Mouse (Mus musculus) gastrocnemius, postnatal 25 days (tissue): ENCODE data around the gene Atp6v0e. TPM values are rescaled to one million over a fixed set of nuclear protein-coding genes. Genes with fewer than 3 reads are reported as not detected.

Experiments used
- DNase-seq: peaks from one replicate; pipeline ENCODE4 v3.0.0; 2022
- total RNA-seq, 2 experiments: library from RNA; stranded (reverse); gene quantifications; 1 replicate in 1 of 2; 2 replicates in 1 of 2; pipeline ENCODE4 v1.2.3; 2021

Atp6v0e gene
- total RNA-seq, 2 experiments from 2014 or later: 29.7 to 43.1 TPM

- no peak for DNase-seq
Observed at GRCm38 (mm10) chr17:26686334-26687000, 23.4 kb downstream of the Atp6v0e start.

DNA sequence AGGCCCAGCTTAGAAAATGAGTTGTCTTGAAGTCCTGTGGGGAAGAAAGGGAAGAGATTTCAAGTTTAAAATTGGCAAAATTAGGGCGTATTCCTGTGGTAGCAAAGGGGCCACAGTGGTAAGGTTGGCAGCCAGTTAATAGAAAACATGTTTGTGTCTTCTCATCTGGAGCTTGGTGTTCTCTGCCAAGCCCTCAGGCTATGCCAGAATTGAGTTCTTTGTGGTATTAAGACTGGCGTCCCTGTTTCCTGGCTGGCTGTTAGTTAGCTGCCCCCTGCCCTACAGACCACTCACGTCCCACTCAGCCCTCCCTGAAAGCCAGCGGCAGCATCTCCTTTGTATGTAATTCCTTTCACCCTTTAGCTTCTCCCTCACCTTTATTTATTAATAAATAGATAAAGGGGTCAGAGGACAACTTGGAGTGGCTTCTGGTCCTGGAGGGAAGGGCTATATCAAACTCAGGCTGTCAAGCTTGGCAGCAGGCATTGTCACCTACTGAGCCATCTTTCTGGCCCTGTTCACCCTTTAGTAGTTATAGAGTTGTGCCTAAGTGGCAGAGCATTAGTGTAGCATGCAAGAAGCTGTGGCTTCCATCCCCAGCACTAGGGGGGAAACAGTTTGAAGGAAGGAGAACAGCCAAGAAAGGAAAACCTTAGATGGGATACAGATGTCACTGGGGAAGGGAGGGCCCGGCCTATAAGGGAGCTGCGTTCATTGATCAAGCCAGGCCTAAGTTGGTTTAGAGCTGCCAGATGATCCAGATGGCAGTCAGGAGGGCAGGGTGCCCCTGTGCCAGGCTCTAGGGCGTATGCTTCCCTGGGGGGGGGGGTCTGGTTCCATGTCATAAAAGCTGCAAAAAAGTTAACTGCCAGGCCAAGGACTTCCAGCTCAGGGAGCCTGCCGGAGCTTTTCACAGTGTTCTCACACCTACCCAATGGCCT, 26.0 kb downstream of the Atp6v0e start:
- no peak for DNase-seq

DNA sequence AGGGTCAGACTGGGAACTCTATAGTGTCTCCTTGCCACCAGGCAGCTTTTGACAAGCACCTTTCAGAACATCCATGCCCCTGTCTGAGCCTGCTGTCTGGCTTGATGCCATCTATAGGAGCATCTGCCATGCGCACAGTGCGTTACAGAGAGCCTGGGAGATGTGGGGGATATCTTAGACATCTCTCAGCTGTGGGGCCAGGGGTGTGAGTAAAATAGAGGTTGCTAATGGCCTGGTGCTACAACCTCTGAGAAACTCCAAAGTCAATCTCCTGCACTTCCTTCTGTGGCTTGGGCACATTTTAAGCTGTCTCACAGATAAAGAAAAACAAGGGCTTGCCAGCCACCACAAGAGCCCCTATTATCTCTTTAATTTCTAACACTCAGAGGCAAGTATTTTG, 26.8 kb downstream of the Atp6v0e start:
- no peak for DNase-seq

- DNase-seq: no peak
Observed at GRCm38 (mm10) chr17:26690236-26690635, 27.2 kb downstream of the Atp6v0e start.

DNA sequence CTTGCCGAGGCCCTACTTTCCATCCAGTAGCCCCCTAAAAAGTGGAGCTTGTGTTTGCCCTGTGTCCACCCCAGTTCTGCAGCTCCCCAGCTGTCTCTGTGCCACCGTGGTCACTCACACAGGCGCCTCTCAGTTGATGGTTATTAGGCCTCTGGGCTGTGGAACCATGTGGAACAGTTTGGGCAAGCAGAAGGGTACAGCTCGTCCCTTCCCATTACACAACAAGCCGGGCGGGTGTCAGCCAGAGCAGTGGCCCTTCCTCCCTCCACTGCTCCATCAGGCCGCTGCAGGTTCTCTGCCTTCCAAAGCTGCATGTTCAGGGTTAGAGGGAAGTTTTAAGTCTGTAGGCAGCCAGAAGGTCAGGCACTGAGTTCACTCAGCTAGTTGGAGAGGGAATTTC, 28.1 kb downstream of the Atp6v0e start:
- DNase-seq: peak; percentile 59

DNA sequence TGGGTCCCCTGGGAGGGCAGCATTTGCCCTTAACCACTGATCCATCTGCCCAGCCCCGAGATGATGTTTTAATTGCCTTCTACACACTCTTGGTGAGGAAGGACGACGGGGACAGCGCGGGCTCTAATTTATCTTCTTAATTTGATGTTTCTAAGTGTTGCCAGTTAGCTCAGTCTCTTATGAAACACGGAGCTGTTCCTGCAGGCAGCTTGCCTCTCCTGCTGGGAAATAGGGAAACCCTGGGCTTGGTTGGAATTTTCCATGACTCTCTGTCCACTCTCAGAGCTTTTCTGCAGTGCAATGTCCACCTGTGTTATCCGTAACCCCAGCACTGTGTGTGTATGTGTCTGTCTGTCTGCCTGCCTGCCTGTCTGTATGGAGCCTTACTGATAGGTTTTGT, 30.4 kb downstream of the Atp6v0e start:
- no peak for DNase-seq

- no peak for DNase-seq
Observed at GRCm38 (mm10) chr17:26694171-26694570, 31.1 kb downstream of the Atp6v0e start.

GRCm38 (mm10) chr17:26695193-26695592, 32.2 kb downstream of the Atp6v0e start:
- DNase-seq: no peak

- DNase-seq: no peak
Observed at GRCm38 (mm10) chr17:26698846-26699245, 35.8 kb downstream of the Atp6v0e start.

DNA sequence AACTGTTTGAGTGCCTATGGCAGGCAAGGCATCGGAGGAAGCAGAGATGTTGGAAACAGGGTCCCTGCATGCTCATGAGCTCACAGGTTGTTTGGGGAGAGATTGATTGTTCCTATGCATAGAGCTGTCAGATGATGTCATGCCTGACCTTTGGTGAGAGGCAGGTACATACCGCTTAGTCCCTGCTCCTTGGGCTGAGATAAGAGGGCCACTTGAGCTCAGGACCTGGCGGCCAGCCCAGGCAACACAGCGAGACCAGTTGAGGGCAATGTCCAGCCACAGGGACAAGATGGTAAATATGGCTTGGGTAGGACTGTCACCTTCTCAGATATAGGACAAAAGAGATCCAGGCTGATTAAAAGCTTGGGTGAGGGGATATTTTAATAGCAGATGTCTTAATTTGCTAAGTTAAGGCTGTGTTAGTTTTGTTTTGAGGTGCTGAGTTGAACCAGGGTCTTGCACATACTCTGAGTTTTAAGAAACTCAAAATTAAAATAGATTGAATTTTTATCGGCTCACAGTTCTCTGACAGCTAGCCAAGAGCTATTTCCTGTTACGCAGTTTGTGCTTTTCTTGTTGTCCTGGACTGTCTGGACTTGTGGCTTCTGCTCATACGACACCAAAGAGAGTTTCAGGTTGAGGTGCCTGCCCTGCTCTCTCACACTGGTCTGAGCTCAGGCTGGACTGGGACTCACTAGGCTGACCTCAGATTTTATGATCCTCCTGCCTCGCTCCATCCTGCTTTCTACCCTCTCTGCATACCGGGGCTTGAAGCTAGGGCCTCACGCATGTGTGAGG, 37.0 kb downstream of the Atp6v0e start:
- DNase-seq: peak; percentile 21

DNA sequence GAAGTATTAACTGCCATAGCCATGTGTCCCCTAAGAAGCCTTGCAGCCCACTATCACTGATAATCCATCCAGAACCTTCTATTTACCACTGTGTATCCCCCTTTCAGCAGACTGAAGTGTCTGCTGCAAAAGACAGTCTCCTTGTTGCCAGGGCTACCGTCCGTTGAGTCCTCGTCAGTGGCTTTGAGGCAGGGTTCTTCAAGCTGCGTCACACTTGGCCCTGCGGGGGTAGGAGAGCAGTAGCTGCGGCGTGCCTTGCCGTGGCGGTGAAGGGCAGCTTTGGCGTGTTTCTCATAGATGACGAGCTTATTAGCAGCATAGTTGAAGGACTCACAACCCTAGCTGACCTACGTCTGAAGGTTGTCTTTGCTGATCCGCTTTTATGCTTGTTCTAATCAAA, 38.5 kb downstream of the Atp6v0e start:
- DNase-seq: no peak

DNA sequence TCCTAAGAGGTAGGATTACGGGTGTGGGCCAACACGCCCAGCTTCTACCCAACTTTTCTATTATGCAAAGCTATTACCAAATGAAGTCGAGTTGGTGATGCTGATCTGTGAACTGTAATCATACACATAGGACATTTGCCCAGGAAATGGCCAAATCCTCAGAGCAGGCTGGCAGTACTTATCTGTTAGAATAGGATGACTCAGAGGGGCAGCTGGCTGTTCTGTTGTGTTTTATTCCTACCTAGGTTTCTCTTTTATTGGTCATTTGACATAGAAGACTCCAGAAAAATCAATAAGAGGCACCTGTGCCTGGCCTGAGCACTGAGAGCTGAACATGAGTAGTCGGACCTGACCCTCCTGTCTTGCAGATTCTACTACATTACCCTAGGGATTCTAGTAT, 39.6 kb downstream of the Atp6v0e start:
- DNase-seq: no peak

DNA sequence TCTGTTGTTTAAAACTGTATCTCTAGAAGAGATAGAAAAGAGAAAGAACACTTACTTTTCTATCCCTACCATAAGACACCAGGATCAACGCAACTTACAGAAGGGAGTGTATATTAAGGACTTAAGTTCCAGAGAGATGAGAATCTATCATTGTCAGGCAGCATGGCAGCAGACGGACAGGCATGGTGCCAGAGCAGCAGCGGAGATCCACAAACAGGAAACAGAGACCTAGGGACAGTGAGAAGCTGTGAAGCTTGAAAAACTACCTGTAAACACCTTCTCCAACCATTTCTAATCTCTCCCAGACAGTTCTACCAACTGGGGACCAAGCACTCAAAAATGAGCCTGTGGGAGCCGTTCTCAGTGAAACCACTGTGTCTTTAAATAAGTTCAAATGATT, 40.6 kb downstream of the Atp6v0e start:
- no peak for DNase-seq

- no peak for DNase-seq
Observed at GRCm38 (mm10) chr17:26705463-26706359, 42.7 kb downstream of the Atp6v0e start.

- no peak for DNase-seq
Observed at GRCm38 (mm10) chr17:26707066-26707465, 44.0 kb downstream of the Atp6v0e start.

GRCm38 (mm10) chr17:26708499-26708898, 45.5 kb downstream of the Atp6v0e start:
- no peak for DNase-seq

DNA sequence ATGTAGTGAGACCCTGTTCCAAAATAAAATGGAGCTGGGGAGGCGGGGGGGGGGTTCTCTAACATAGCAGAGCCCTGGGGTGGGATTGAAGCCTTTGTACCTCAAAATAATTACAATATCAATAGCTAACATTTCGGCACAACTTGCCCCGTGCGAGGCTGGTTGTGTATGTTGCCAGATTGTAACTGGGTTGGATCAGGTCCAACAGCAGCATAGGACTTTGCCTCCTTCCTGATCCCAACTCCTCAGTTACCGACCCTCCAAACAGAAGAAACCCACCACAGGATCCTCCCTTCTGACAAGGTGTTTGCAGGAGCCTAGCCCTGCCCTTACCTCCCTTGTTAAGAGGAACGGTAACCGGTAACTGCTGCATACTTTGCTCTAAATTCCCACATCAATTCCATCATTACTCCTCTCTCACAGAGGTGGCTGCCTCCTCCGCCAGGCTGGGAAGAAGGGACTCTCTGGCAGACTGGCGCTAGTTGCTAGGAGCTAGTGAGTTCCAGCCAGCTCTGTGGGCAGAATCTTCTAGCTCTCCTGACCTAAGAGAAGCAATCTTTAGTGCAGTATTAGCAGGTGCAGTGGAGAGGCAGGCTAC, 46.1 kb downstream of the Atp6v0e start:
- no peak for DNase-seq

DNA sequence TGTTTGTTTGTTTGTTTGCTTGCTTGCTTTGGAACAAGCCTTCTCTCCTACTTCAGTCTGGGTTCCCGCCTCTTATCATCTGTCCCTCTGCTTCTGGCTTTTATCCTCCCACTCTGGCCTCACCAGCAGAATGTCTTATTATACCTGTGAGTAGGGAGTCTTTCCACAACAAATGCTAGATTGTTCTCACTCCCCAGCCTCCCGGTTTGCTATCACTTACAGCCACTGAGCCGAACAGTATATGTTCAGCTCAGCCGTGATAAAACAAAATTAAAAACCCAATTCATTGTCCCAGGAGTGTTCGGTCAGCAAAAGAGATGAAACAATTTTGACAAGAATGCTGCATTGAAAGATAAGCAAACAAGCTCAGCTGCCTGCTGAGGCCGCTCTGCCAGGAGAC, 47.0 kb downstream of the Atp6v0e start:
- no peak for DNase-seq

GRCm38 (mm10) chr17:26715271-26715758, 52.3 kb downstream of the Atp6v0e start, which contains the start of gene Crebrf:
Gene Crebrf (plus strand): TSS chr17:26715650.
- peak; percentile 99 for DNase-seq

DNA sequence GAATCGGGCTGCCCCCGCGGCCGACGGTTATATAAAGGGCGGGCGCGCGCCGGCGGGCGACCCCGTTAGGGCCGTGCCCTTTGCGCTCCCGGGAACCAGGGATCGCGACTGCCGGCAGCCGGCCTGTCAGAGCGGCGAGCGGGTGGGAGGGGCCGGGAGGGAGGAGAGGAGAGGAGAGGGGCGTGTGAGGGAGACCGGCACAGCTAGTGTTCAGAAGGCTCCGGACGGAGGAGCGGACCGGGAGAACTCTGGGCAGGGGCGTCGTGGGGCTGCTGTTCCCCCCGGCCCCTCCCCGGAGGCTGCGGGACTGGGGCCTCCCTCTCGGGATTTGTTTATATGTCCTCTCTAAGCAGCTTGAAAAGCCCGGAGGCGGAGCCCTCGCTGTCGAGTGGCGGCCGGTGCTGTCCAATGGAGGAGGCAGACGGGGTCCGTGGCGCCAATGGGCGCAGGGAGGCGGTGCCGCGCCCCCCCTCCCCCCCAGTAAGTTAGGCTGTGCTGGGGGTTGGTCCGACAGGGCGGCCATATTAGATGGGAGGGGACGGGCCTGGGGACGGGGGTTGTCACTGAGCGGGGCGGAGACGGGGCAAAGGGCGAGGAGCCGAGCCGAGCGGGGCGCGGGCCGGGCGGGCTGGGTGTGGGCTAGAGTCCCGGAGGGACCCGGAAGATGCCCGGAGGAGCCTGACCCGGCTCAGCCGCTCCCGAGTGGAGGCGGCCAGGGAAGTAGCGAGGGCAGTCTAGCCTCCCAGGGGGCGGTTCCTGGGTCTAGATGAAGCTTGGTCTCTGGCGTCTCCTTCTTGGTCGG, 53.1 kb downstream of the Atp6v0e start:
- DNase-seq: peak; percentile 97
